Mouse (Mus musculus) gastrocnemius, postnatal 36 days (tissue): ENCODE results near the gene Lmnb2. TPM values are rescaled to one million over a fixed set of nuclear protein-coding genes. Genes with fewer than 3 reads are reported as not detected.

ENCODE experiments used
- DNase-seq, 2 experiments: peaks; one replicate each; pipeline ENCODE4 v3.0.0; 2022
- intact Hi-C: fragments of 180-260 bp; cut with DNase I; formaldehyde crosslinking; loops from one replicate; pipeline ENCODE4 v1.15.1; 2025
- total RNA-seq, 2 experiments: library from RNA; stranded (reverse); gene quantifications; 2 replicates each; pipeline ENCODE4 v1.2.3; 2021

Gene Lmnb2
- total RNA-seq, 2 experiments from 2014 or later, result 2.6 to 3.1 TPM

GRCm38 (mm10) chr10:80931153-80931671, 13.2 kb upstream of the Lmnb2 start:
- DNase-seq, result no peak
- intact Hi-C loops, result no loop called here

GRCm38 (mm10) chr10:80930361-80931152, 12.5 kb upstream of the Lmnb2 start:
- no peak for DNase-seq

GRCm38 (mm10) chr10:80929299-80930226, 11.5 kb upstream of the Lmnb2 start, which contains the start of gene Gadd45b:
Gadd45b (plus strand) TSS chr10:80930073.
- intact Hi-C loops, result loop anchor here (1.0 to 5.0 kb wide), 3 partner anchors 26 to 158 kb away; no protein-coding TSS in a partner anchor
- DNase-seq, result peak; percentile 97 to 98

More at GRCm38 (mm10) chr10:80930361-80931152, 12.5 kb upstream of the Lmnb2 start:
- intact Hi-C loops, result no loop called here

- peak; percentile 88 to 91 for DNase-seq
- intact Hi-C loops, result loop anchor here (1.0 to 5.0 kb wide), 3 partner anchors 27 to 159 kb away; no protein-coding TSS in a partner anchor
Observed at GRCm38 (mm10) chr10:80928586-80929298, 10.7 kb upstream of the Lmnb2 start.

- no peak for DNase-seq
- intact Hi-C loops, result loop anchor here (5.0 kb wide), 1 partner anchor 162 kb away; no protein-coding TSS in a partner anchor
Observed at GRCm38 (mm10) chr10:80925472-80925871, 7.4 kb upstream of the Lmnb2 start.

GRCm38 (mm10) chr10:80921923-80922322, 3.9 kb upstream of the Lmnb2 start:
- no peak for DNase-seq

GRCm38 (mm10) chr10:80917336-80917778, 688 bp downstream of the Lmnb2 start:
- intact Hi-C loops, result no loop called here

More at GRCm38 (mm10) chr10:80921923-80922322, 3.9 kb upstream of the Lmnb2 start:
- intact Hi-C loops, result no loop called here

GRCm38 (mm10) chr10:80915736-80916135, 2.3 kb downstream of the Lmnb2 start:
- intact Hi-C loops, result no loop called here
- DNase-seq, result no peak

More at GRCm38 (mm10) chr10:80917336-80917778, 688 bp downstream of the Lmnb2 start:
- DNase-seq, result no peak

GRCm38 (mm10) chr10:80915260-80915659, 2.8 kb downstream of the Lmnb2 start:
- intact Hi-C loops, result no loop called here
- no peak for DNase-seq

GRCm38 (mm10) chr10:80914253-80914656, 3.8 kb downstream of the Lmnb2 start:
- DNase-seq, result no peak
- intact Hi-C loops, result no loop called here

- no peak for DNase-seq
- intact Hi-C loops, result no loop called here
Observed at GRCm38 (mm10) chr10:80913364-80914011, 4.6 kb downstream of the Lmnb2 start.

GRCm38 (mm10) chr10:80911891-80912290, 6.2 kb downstream of the Lmnb2 start:
- intact Hi-C loops, result no loop called here
- DNase-seq, result no peak

- DNase-seq, result no peak
- intact Hi-C loops, result no loop called here
Observed at GRCm38 (mm10) chr10:80911354-80911753, 6.7 kb downstream of the Lmnb2 start.

GRCm38 (mm10) chr10:80909375-80910162, 8.5 kb downstream of the Lmnb2 start:
- no peak for DNase-seq
- intact Hi-C loops, result no loop called here

- DNase-seq, result no peak
- intact Hi-C loops, result no loop called here
Observed at GRCm38 (mm10) chr10:80904709-80905108, 13.3 kb downstream of the Lmnb2 start.

- intact Hi-C loops, result no loop called here
- no peak for DNase-seq
Observed at GRCm38 (mm10) chr10:80904004-80904693, 13.9 kb downstream of the Lmnb2 start.

GRCm38 (mm10) chr10:80903282-80903681, 14.8 kb downstream of the Lmnb2 start:
- no peak for DNase-seq
- intact Hi-C loops, result no loop called here
